Comparison of ENCODE assay signal across 18 mouse cellular contexts in genomic region chr7:18904971-18905370, GRCm38 (mm10). TPM values are rescaled to one million over a fixed set of nuclear protein-coding genes. Genes with fewer than 3 reads are reported as not detected.
"Had no signal": no experiment of that assay in that cellular context is flagged by ENCODE, and none has a peak within 500 bp of the region (broad histone marks: within the 10 kb centered on the region; RNA-seq: fewer than 3 reads in every experiment).

No protein-coding gene starts in this region.

- H3K36me3 ChIP-seq: midbrain, embryonic 15.5 days had no signal

- H3K9me3 ChIP-seq: liver, embryonic 13.5 days; midbrain, embryonic 12.5 days; midbrain, embryonic 15.5 days; neural tube, embryonic 12.5 days; neural tube, embryonic 15.5 days; stomach, embryonic 15.5 days had no signal

- H3K27ac ChIP-seq: liver, embryonic 13.5 days; midbrain, embryonic 12.5 days; midbrain, embryonic 15.5 days; neural tube, embryonic 12.5 days; neural tube, embryonic 15.5 days; stomach, embryonic 15.5 days had no signal

- DNase-seq: kidney, adult 9 months; kidney, postnatal 14 days; kidney, postnatal 4 days; layer of hippocampus, adult 9-11 months; liver, embryonic 13.5 days; lung, adult 2 months; lung, postnatal 14 days; lung, postnatal 4 days; retina, postnatal 1 day; right cerebral cortex, postnatal 25 days; spleen, adult 18-20 months; thymus, postnatal 25 days had no signal

- H3K9ac ChIP-seq: liver, embryonic 13.5 days; midbrain, embryonic 15.5 days; neural tube, embryonic 12.5 days; neural tube, embryonic 15.5 days; stomach, embryonic 15.5 days had no signal

- H3K4me3 ChIP-seq: liver, embryonic 13.5 days; midbrain, embryonic 12.5 days; midbrain, embryonic 15.5 days; neural tube, embryonic 12.5 days; neural tube, embryonic 15.5 days; stomach, embryonic 15.5 days had no signal

- H3K4me2 ChIP-seq: liver, embryonic 13.5 days; midbrain, embryonic 12.5 days; midbrain, embryonic 15.5 days; neural tube, embryonic 12.5 days; neural tube, embryonic 15.5 days; stomach, embryonic 15.5 days had no signal

- H3K27me3 ChIP-seq: liver, embryonic 13.5 days; midbrain, embryonic 12.5 days; midbrain, embryonic 15.5 days; neural tube, embryonic 12.5 days; neural tube, embryonic 15.5 days; stomach, embryonic 15.5 days had no signal

- ATAC-seq: midbrain, embryonic 15.5 days had no signal

RNA-seq across cellular contexts. Expression of gene Nova2, which starts 20.7 kb away (rescaled TPM):
- total RNA-seq: megakaryocyte progenitor cell, adult 5-6 weeks had no signal
